Mouse (Mus musculus) thymus, adult 2 months (tissue): ENCODE results near the gene A830031A19Rik. TPM values are rescaled to one million over a fixed set of nuclear protein-coding genes. Genes with fewer than 3 reads are reported as not detected.

Experiments used
- DNase-seq: peaks from one replicate; pipeline ENCODE4 v3.0.0; 2021
- H3K27ac ChIP-seq: fragments of 200-500 bp; 2 replicates; pipeline ENCODE4 v1.5.1; 2012; ENCODE audit warnings: low read length, control low read depth; ENCODE audit not compliant: control insufficient read depth, insufficient read depth
- H3K27me3 ChIP-seq: fragments of 200-500 bp; 2 replicates; pipeline ENCODE4 v1.6.1; 2012; ENCODE audit warnings: mild to moderate bottlenecking, low read length, moderate library complexity, mixed read lengths; ENCODE audit not compliant: control insufficient read depth, insufficient read depth
- H3K36me3 ChIP-seq: fragments of 200-500 bp; 2 replicates; pipeline ENCODE4 v1.6.1; 2012; ENCODE audit warnings: mild to moderate bottlenecking, low read length, moderate library complexity; ENCODE audit not compliant: control insufficient read depth, insufficient read depth
- H3K4me1 ChIP-seq: fragments of 200-500 bp; replicated peaks from 2 replicates; pipeline ENCODE4 v1.6.1; 2012; ENCODE audit warnings: low read length; ENCODE audit not compliant: control insufficient read depth, insufficient read depth
- H3K4me3 ChIP-seq: fragments of 200-500 bp; 2 replicates; pipeline ENCODE4 v1.5.1; 2012; ENCODE audit warnings: mild to moderate bottlenecking, low read length, control low read depth, moderate library complexity; ENCODE audit not compliant: control insufficient read depth, insufficient read depth
- CTCF ChIP-seq: fragments of 200-500 bp; IDR thresholded peaks from 2 replicates; pipeline ENCODE4 v1.5.1; 2012; ENCODE audit warnings: mild to moderate bottlenecking, control low read depth, low read length, moderate library complexity, borderline replicate concordance; ENCODE audit not compliant: control insufficient read depth, poor library complexity, insufficient read depth; ENCODE audit errors: extremely low read depth
- POLR2A ChIP-seq: fragments of 200-500 bp; IDR thresholded peaks from 2 replicates; pipeline ENCODE4 v1.6.1; 2012; ENCODE audit warnings: mild to moderate bottlenecking, low read length, control low read depth, moderate library complexity; ENCODE audit not compliant: control insufficient read depth, poor library complexity, insufficient read depth; ENCODE audit errors: extremely low read depth
- WGBS: fragments of 180-500 bp; shearing (Covaris S2); methylation state at CpG from one replicate; pipeline ENCODE4 v1.1.7; 2018; 5-methylcytosine and 5-hydroxymethylcytosine counted together
- polyA plus RNA-seq: library from polyadenylated mRNA; depleted of rRNA; stranded (reverse); fragments of >200 nt; gene quantifications from 2 replicates; pipeline ENCODE4 v1.2.3, GENCODE M21; 2012; rRNA removed

The A830031A19Rik gene
- polyA plus RNA-seq = not detected in 2 replicates

DNA sequence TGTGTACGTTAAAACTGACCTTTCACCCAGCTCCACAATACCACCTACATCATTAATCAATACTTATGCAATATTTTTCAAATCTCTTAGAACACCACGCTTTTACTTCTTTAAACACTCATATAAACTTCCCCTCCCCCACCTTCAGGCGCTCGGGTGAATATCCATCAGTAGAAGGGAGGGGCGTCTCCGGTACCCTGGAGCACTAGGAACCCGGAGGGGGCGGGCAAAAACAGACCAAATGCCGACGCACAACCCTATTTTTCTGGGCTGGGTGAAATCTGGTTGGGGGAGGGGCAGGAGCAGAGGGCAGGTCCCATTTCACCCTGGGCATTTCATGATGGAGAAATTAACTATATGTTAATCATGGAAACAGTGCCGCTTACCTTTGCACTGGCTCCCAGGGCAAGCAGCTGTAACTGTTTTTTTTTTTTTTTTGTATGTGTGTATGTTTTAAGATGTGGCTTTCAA lies at the start of gene A830031A19Rik:
A830031A19Rik (minus strand) TSS at position 421 of the 471 bp plus-strand sequence.
- H3K27ac ChIP-seq = no peak within 1 kb of the TSS
- peaks cover 19% of the 10 kb centered on the region for H3K4me1 ChIP-seq
- WGBS = 1% methylated on average over 11 of the region's 11 CpGs
- H3K36me3 ChIP-seq = no peaks in the 10 kb centered on the region
- peak within 1 kb of the TSS; percentile 69 for H3K4me3 ChIP-seq
- DNase-seq = no peak
- TF ChIP-seq POLR2A = no peak
- TF ChIP-seq CTCF = no peak
- peaks cover 19% of the 10 kb centered on the region for H3K27me3 ChIP-seq

GRCm38 (mm10) chr11:24123991-24124390 lies 49.1 kb upstream of the A830031A19Rik start:
- Histone ChIP-seq H3K4me3 (no peak overlapping the region), H3K4me1 (0 out of 2 replicates have a peak, but pooled peaks cover 3% of the 10 kb centered on the region), H3K27me3 (no peaks in the 10 kb centered on the region), H3K36me3 (no peaks in the 10 kb centered on the region), H3K27ac (no peak overlapping the region)
- 74% methylated on average over 2 of the region's 2 CpGs for WGBS
- DNase-seq = no peak
- TF ChIP-seq POLR2A (no peak), CTCF (no peak)

DNA sequence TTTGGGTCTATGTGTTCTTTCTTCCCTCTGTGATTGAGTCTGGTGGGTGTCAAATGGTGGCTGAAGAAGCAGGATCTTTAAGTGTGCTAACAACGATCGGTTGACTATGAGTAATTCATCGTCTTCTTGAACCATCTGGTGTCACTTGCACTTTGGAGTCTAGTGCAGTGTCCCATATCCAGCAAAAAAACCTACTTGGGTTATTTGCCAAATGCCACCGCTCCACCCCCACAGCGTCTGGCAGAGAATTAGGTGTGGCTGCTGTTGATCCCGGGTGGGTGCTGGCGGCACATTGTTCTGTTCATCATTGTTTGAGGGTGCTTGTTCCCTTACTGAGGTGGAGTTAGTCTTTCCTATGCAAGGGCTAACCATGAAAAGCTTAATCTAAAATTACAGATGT lies 48.0 kb upstream of the A830031A19Rik start:
- WGBS = 97% methylated on average over 7 of the region's 7 CpGs
- 0 out of 2 replicates have a peak, but pooled peaks cover 3% of the 10 kb centered on the region for H3K4me1 ChIP-seq
- no peak for DNase-seq
- H3K4me3 ChIP-seq = no peak overlapping the region
- TF ChIP-seq CTCF (no peak), POLR2A (no peak)
- no peaks in the 10 kb centered on the region for H3K36me3 ChIP-seq
- H3K27ac ChIP-seq = no peak overlapping the region
- no peaks in the 10 kb centered on the region for H3K27me3 ChIP-seq

DNA sequence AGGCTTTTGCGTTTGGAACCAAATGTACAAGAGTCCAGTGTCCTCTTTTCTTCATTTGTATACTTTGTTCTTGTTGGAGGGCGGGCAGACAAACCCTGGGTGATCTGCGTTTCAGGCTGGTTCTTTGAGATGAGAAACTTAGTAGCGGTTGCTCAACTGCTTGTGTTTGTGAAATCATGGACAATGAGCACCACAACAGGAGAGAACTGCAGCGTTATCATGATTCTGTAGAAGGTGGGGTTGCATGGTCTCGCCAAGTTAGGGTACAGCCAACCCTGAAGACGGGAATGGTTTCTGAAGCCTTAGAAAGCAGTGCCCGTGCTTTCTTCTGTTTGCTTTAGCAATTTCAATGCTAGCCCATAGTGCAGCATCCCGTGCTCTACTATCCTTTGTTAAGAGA lies 46.3 kb upstream of the A830031A19Rik start:
- 97% methylated on average over 9 of the region's 9 CpGs for WGBS
- no peaks in the 10 kb centered on the region for H3K4me1 ChIP-seq
- H3K27me3 ChIP-seq = no peaks in the 10 kb centered on the region
- H3K4me3 ChIP-seq = no peak overlapping the region
- H3K27ac ChIP-seq = no peak overlapping the region
- no peaks in the 10 kb centered on the region for H3K36me3 ChIP-seq
- no peak for TF ChIP-seq POLR2A
- no peak for TF ChIP-seq CTCF
- DNase-seq = no peak

DNA sequence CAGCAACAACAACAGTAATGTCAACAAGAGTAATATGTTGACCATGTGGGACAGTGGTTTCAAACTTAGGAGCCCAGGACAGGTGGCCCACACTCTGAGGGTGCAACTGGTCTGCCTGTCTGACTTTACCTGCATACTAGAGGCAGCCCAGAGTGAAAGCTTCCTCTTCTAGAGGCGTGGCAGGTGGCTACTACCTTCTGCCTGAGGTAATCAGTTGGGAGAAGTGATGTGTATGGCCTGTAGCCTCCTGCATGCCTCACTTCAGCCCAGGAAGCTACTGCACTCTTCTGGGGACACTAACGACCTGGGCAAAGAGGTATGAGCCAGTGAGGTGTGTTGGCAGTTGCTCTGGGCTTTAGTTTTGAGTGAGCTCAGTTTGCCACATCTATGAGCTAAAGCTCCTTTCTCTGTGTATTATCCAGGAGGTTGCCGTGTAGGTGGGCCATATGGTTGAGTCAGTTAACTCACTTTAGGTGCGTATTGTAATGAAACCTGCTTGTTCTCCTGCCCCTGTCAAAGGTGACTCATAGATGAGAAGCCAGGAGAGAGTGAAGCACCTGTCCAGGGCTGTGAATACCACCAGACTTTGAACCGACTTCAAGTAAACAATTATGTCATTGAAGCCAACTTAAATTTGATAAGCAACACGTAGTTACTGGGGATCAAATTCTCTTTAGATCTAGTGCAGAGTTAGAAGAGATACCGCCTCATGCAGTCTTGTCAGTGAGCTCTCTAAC lies 41.9 kb upstream of the A830031A19Rik start:
- Histone ChIP-seq H3K27me3 (no peaks in the 10 kb centered on the region), H3K27ac (no peak overlapping the region), H3K36me3 (no peaks in the 10 kb centered on the region), H3K4me1 (no peaks in the 10 kb centered on the region; the same call in 1 of the 2 replicates), H3K4me3 (no peak overlapping the region)
- DNase-seq = no peak
- WGBS = 87% methylated on average over 7 of the region's 7 CpGs
- no peak for TF ChIP-seq POLR2A
- TF ChIP-seq CTCF = no peak

- Histone ChIP-seq H3K4me1 (no peaks in the 10 kb centered on the region; the same call in 1 of the 2 replicates), H3K27ac (no peak overlapping the region), H3K27me3 (no peaks in the 10 kb centered on the region), H3K36me3 (no peaks in the 10 kb centered on the region), H3K4me3 (no peak overlapping the region)
- 98% methylated on average over 2 of the region's 2 CpGs for WGBS
- TF ChIP-seq CTCF (no peak), POLR2A (no peak)
- DNase-seq = no peak
These were observed 41.2 kb upstream of the A830031A19Rik start for GRCm38 (mm10) chr11:24116041-24116440.
